Mouse (Mus musculus): Measurements from ENCODE around the gene Tmem268. TPM values are rescaled to one million over a fixed set of nuclear protein-coding genes. Genes with fewer than 3 reads are reported as not detected.

Tmem268 gene
- 10 to 100 TPM in 1 of 2 experiments, 1 to 10 TPM in 1; 9.8 to 10.9 TPM for total RNA-seq (2021)

DNA sequence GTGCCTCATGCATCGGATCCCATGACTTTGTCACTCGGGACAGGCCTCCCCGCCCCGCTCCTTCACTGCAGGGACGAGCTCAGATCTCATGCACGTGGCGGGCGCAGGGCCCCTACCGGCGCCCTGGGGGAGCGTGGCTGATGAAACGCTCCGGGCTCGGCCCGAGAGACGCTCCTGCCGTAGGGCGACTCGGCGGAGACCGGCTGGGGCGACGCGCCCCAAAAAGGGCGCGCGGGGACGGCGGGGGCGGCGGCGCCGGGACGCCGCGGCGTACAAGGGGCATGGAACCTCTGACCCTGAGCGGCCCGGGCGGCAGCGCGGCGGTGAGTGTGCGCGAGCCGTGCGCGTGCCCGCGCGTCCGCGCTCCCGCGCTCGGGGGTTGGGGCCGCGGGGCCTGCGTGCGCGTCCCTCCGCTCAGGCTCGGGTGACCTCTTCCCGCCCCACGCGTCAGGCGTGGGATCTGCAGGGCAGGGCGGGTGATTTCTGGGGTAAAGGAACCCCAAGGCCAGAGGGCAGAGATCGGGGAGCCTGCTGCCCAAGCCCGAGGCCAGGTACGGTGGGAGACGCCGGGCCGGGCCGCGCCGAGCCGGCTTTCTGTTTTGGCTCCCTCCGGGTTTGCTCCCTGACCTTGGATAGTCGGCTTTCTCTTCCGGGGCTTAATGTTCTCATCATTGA is at the start of gene Tmem268:
Gene Tmem268 (plus strand): TSS at position 375 of the 675 bp plus-strand sequence.
- intact Hi-C loops (cut with DNase I) = no loop called here
- DNase-seq (ENCODE audit: low spot score) = peak; percentile 69

DNA sequence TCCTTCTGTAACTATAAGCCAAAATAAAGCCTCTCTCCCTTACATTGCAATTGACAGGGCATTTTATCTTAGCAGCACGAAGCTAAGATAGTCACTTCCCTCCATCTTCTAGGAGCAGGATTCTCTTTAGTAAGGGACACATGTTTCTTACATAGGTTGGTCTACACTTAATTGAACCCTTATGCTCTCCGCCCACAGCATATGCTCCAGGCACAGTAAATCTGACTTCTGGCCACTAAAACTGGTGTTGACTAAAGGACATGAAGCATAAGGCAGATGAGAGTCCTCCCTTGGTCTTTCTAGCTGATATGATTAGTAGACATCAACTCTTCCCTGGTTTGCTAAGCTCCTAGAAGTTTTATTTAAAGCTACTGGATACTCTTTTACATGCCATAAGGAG is 45.7 kb upstream of the Tmem268 start:
- intact Hi-C loops (cut with DNase I) = no loop called here
- DNase-seq (ENCODE audit: low spot score) = no peak

DNA sequence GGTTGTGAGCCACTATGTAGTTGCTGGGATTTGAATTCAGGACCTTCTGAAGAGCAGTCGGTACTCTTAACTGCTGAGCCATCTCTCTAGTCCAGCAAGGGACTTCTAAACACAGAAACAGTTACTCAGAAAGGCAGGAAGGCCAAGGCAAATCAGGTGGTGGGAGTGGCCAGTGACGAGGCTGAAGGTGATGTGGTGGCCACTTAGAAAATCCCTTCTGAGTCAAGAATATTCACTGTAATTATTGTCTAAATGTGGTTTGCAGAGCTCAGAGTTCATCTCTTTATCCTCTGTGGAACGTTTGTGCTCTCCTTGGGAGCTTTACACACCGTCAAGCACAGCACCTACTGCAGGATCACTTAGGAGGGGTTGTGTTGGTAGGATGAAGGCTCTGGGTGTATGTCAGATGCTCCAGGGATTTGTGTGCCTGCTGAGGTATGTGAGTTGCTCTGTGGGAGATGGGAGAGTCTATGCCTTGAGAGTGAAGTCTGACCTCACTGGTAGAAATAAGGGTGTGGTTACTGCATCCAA is 44.1 kb upstream of the Tmem268 start:
- no peak for DNase-seq (ENCODE audit: low spot score)
- intact Hi-C loops (cut with DNase I) = no loop called here

DNA sequence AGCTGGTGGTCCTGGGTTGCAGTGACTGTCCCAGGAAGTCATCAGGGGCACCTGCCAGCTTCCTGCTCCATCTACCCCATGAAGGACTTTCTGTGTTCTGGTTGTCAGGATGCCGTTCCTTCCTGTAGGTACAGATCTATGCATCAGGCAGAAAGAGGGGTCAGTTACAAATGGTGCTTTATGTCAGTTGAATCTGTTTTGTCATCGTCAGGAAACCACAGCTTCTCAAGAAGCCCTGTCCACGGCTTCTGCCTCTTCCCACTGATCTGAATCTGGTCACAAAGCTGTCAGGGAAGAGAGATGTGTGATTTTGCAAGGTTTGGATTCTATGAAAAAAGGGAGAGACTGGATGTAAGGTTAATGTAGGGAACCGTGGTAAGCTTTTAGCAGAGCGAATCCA is 43.6 kb upstream of the Tmem268 start:
- no peak for DNase-seq (ENCODE audit: low spot score)
- intact Hi-C loops (cut with DNase I) = no loop called here

DNA sequence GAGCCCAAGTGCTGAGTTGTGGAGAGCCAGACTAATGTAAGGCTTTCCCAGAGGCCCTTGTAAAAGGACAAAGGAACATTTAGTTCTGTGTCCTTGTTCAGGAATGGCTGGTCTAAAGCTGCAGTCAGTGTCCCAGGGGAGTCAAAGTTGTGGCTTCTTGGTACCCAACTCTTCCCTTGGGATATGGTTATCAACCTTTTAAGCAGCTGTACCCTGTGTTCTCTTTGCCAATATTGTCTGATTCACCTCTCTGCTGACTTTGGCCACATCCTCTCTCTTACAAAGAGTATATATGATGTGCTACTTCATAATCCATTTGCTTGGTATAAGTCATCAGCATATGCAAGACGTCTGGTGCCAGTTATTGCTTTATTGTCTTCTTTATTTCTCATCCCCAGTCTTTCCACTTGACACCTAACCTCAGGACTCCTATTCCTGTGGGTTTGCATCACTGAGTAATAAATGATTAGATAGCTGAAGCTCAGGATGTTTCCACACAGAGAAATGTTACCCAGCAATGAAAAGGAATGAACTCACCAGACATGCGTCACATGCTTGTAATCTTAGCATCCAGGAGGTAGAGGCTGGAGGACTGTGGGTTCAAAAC is 36.7 kb upstream of the Tmem268 start:
- no peak for DNase-seq (ENCODE audit: low spot score)
- intact Hi-C loops (cut with DNase I) = no loop called here

DNA sequence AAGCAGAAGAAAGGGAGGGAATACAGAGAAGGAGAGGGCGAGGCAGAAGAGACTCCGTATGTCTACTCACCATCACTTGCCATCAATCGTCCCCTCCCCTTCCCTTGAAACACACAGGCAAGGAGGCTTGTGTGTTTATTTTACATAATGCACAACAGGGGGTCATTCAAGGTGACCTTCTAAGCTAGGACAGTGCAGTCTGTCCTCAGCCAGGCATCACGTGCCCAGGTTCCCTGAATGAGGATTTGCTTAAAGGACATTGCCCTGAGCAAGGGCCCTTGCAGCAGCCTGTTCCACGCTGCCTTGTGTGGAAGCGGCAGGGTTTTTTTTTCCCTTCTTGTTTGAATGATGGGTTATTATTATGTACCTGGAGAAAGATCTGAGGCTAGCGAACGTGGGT is 33.1 kb upstream of the Tmem268 start:
- DNase-seq (ENCODE audit: low spot score) = no peak
- intact Hi-C loops (cut with DNase I) = no loop called here

DNA sequence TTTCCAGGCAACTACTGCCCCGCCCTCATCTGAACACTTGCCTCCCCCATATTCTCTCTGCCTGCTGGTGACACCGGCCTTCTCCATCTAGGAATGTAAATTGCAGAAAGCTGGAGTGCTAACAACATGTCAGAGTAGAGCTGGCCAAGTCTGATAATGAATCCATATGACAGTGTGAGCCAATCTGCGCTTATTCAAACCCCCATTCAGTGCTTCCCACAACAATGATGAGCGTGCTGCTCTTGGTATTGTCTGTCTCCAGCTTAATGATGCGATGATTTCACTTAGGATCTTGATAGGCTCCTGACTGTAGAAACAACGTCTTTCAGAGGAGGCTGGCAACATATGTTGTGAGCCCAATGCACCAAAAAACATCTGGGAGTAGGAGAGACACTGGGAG is 29.6 kb upstream of the Tmem268 start:
- no peak for DNase-seq (ENCODE audit: low spot score)
- intact Hi-C loops (cut with DNase I) = no loop called here

DNA sequence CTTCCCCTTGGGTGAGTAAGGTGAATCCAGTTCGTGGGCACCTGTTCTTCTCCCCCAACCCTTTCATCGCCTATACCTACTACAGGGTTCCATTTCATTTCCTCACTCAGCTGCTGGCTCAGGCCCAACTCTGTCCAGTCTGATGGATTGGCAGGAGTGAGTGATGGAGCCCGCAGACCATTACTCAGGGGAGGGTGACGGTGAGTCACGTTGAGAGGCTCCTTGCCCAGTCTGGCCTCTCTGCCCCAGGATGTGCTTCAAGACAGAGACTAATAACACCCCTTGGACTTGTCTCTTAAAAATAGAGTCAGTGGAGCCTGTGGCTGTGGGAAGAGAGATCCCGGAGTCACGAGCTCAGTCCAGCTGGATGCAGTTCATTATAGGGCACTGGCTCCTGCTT is 28.2 kb upstream of the Tmem268 start:
- intact Hi-C loops (cut with DNase I) = no loop called here
- no peak for DNase-seq (ENCODE audit: low spot score)

DNA sequence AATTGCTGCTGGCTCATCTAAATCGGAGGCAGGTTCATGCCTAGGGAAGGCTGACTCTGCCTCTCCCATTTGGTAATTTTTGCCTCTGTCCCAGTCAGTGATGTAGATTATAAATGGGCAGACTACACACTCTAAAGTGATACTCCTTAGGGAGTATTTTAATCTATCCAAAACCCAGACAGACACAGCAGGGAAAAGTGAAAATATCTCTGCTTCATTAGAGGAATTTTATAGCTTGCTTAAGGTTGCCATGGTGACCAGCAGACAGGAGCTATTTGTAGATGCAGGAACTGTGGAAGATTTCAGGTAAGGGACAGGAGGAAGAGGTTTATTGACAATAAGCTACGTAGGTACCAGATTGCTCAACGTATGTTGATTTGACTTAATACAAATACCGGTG is 21.0 kb upstream of the Tmem268 start:
- no peak for DNase-seq (ENCODE audit: low spot score)
- intact Hi-C loops (cut with DNase I) = no loop called here

DNA sequence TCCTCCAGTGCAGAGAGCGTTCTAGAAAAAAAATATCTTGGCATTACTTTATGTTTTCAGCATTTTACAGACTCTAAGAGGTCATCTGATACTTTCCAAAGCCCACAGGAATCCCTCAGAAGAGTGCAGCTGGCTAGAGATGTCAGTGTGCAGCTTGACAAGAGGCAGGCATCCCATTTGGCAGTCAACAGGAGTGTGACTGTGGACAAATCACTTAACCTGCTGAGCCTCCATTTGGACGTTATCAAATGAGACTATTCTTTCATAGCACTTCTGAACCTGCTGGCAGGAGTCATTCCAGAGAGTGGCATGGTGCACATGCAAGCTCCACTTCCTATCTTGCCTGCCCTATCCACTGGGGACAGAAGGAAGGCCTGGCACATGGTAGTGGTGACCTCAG is 16.4 kb upstream of the Tmem268 start:
- DNase-seq (ENCODE audit: low spot score) = peak; percentile 25
- intact Hi-C loops (cut with DNase I) = loop anchor here (5.0 kb wide), 2 partner anchors 45 to 125 kb away; partner anchors contain the start of gene Whrn

DNA sequence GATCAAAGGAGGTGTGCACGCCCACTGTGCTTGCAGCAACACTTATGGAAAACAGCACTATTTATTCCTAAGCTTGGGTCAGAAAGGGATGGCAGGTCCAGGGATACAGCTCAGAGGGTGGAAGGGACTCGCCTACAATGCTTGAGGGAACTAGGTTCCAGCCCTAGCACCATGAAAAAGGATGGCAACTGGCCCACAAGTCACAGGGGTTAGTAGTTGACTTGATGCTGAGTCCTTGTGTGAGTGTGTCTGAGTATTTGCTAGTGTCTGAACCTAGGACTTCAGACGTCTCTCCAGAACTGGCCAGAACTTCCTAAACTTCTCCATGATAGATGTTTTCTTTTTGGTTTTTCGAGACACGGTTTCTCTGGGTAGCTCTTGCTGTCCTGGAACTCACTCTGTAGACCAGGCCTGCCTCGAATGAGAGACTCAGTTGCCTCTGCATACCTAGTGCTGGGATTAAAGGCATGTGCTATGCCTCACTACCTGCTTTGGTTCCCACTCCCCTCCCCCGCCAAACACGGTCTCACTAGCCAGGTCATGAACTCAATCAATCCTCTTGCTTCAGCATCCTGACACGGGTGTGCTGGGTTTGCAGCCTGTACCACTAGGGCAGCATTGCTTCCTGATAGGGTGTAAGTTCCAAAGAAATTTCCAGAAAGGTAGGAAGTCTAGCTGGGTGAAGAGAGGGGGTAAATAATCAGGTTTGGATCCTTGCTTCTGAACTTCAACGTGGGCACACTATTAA is 14.7 kb upstream of the Tmem268 start:
- DNase-seq (ENCODE audit: low spot score) = no peak
- intact Hi-C loops (cut with DNase I) = loop anchor here (5.0 kb wide), 2 partner anchors 47 to 127 kb away; partner anchors contain the start of gene Whrn

DNA sequence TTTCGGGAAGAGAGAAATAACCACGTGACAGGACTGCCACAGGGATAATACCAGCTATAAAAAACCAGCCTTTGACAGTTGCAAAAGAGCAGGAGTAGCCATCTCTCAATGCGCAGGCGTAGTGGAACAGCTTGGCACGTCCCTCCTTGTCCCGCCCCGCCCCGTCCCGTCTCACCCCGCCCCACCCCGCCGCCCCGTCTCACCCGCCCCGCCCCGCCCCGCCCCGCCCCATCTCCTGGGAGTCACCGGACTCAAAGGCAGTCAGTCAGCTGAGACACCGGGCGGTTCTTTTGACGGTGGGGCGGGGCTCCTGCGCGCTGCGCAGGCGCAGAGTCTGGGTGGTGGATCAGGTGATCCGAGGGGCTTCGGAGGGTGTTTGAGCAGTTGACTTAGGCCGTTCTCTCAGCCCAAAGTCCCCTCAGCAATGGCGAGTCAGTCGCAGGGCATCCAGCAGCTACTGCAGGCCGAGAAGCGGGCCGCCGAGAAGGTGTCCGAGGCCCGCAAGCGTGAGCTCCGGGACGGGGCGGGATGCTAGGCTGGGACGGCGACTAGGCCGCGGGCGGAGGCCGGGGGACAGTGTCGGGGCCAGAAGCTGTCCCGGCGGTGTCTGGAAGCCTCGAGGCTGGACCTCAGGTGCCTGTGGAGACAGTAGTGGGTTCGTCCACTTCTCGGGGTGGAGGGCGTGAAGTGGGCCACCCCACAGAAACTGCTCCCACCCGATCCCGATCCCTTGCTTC is 13.9 kb upstream of the Tmem268 start, which contains the start of gene Atp6v1g1:
Gene Atp6v1g1 (plus strand): TSS at position 279 of the 737 bp plus-strand sequence.
- DNase-seq (ENCODE audit: low spot score) = peak; percentile 93
- intact Hi-C loops (cut with DNase I) = loop anchor here (5.0 kb wide), 2 partner anchors 47 to 127 kb away; partner anchors contain the start of gene Whrn

DNA sequence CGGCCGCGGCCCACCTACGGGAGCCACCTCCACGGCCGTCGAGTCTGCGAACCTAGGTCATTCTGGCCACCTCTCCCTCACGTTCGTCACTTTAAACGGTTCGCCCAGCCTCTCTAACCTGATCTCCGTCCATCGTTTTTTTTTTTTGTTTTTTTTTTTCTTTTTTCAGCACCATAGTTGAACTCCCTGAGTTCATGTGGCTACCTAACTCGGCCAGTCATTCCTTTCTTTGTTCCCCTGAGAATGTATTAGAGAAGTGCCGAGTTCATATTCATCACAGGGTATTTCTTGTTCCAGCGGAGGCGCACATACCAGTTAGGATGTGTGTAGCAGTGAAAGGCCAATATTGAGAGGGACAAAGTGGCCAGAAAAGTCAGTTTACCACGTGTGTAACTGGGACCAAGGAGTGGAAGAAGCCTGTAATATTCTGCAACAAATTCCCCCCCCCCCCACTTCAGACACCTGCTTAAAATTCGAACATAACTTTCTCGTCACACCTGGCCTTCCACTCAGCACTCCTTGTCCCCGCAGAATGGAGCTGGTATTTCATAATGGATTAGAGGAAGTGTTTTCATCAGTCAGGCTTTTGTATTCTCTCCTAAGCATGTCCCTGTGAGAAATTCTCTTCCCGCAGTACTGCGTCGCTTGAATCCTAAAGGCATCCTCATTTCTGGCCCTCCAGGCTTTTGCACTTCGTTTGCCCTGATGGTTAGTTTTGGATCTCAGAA is 13.2 kb upstream of the Tmem268 start:
- no peak for DNase-seq (ENCODE audit: low spot score)
- intact Hi-C loops (cut with DNase I) = no loop called here

DNA sequence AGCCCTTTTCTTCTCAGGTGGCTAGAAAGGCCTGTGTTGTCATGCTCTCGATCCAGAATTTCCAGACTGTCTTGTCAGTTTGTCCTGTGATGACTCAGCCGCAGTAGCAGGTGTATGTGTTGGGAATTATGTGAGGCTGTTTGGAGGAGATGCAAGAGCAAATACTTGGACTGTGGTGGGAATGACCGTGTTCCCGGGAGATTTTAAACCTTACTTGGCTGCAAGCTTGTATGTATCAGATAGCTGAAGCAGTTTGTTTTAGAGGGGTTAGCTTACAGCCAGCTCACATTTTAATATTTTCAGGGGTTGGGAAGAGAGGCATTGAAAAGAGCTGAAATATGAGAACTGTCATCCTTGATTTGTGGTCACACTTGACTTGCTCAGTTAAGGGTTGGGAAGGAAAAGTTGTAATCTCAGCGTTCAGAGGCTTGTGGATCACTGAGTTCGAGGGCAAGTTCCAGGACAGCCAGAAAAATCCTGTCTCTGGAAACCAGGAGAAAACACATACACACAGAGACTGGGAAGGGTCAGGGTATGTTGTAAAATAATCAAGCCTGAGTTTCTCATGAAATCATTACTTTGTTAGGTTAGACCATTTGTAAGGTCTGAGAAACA is 12.0 kb upstream of the Tmem268 start:
- intact Hi-C loops (cut with DNase I) = no loop called here
- no peak for DNase-seq (ENCODE audit: low spot score)

DNA sequence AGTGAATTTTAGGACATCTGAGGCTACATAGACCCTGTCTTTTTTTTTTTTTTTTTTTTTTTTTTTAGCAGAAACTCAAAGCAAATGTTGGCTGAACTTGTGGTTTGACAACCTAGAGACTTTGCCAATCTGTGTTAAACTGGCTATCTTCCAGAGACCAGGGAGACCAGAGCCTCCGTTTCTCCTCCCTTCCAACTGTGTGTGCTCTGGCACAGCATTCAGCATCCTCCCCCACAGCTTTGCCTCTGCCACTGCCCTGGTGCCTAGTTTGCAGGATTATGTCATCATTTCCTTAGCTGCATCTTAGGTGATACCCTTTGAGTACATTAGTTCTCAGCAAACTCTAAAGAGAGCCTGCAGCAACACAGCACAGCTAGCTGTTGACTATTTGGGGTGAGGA is 10.8 kb upstream of the Tmem268 start:
- DNase-seq (ENCODE audit: low spot score) = no peak
- intact Hi-C loops (cut with DNase I) = no loop called here

DNA sequence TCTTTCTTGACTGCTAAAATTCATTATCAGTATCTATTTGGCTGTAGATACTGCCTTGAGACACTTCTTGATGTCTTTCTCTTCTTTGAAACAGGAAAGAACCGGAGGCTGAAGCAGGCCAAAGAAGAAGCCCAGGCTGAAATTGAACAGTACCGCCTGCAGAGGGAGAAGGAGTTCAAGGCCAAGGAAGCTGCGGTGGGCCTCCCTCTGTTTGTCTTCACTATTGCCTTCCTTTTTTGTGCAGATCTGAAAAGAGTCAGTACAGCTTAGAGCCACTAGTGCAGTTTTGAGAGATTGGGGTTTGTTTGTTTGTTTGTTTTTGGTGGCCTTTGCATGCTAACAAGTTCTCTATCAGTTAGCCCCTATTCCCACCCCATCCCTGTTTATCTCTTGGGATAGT is 10.1 kb upstream of the Tmem268 start:
- no peak for DNase-seq (ENCODE audit: low spot score)
- intact Hi-C loops (cut with DNase I) = no loop called here

DNA sequence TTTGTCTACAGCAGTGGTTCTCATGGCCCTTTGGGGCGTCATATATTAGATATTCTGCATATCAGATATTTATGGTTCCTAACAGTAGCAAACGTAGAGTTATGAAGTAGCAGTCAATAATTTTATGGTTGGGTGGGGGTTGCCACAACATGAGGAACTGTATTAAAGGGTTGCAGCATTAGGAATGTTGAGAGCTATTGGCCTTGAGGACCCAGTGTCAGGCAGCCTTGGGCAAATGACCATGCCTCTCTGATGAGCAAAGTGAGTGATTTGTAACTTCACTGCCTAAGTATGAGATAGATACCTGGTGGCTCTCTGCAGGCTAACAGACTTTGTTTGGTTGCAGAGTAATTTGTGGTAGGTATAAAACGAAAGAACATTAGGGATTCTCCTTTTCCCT is 7.7 kb upstream of the Tmem268 start:
- intact Hi-C loops (cut with DNase I) = no loop called here
- no peak for DNase-seq (ENCODE audit: low spot score)

DNA sequence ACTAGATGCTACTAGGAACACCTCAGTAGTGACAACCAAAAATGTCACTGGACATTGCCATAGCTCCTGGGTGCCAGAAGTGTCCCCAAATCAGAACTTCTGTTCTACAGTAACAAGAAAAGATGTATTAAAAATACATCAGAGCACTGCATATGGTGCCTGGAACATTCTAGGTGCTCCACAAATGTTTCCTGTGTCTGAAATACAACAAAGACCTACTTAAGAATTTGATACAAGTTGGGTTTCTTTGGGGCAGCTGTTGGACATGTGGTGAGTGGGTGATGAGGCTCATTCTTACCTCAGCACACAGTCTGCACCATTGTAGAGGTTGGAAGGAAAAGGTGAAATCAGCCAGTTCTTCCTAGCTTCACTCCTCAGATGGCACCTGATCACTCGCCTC is 5.7 kb upstream of the Tmem268 start:
- intact Hi-C loops (cut with DNase I) = no loop called here
- no peak for DNase-seq (ENCODE audit: low spot score)
